Mouse (Mus musculus) erythroblast, embryonic 14.5 days (primary cell): Measurements from ENCODE around the gene Syk.

Experiments
- GATA1 ChIP-seq: IDR thresholded peaks from 2 replicates; pipeline ENCODE4 v1.6.1; 2012; ENCODE audit warnings: low read length, inconsistent platforms, mixed read lengths
- TAL1 ChIP-seq: IDR thresholded peaks from 3 replicates; pipeline ENCODE4 v1.6.1; 2012; ENCODE audit warnings: low read length, inconsistent platforms, mixed read lengths

GRCm38 (mm10) chr13:52539461-52539860, 43.5 kb upstream of the Syk start:
- TF ChIP-seq TAL1 (no peak), GATA1 (no peak)
